Mouse (Mus musculus) CD4-positive helper T cell, adult 2 months (primary cell): ENCODE data around the gene Zfpm1.

Source experiments
- DNase-seq: peaks from one replicate; pipeline ENCODE4 v3.0.0-alpha.2; 2012; ENCODE audit warnings: low read depth, missing footprints, low spot score

Zfpm1 gene

GRCm38 (mm10) chr8:122274651-122275391 is 7.1 kb upstream of the Zfpm1 start:
- DNase-seq: no peak

DNA sequence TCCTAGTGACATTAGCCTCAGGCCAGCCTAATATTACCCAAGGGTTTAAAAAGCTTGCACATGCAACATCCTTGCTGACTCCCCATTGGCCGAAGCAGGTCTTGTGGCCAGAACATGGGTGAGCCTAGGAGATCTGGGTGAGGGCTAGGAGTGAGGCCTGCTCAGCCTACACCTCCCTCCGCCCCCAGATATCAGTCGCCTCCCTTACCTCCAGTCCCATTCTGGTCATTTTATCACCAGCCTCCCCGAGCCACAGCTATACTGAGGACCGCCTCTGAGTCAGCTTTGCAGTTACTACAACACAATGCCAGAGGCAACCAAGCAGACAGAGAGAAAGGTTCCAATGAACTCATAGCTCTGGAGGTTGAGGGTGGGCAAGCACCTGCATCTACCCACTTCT is 5.6 kb upstream of the Zfpm1 start:
- no peak for DNase-seq

- no peak for DNase-seq
Observed at GRCm38 (mm10) chr8:122277204-122277995, 4.5 kb upstream of the Zfpm1 start.

GRCm38 (mm10) chr8:122280156-122280555 is 1.8 kb upstream of the Zfpm1 start:
- DNase-seq: no peak

- peak; percentile 49 for DNase-seq
Observed at GRCm38 (mm10) chr8:122280588-122281316, 1.2 kb upstream of the Zfpm1 start.

DNA sequence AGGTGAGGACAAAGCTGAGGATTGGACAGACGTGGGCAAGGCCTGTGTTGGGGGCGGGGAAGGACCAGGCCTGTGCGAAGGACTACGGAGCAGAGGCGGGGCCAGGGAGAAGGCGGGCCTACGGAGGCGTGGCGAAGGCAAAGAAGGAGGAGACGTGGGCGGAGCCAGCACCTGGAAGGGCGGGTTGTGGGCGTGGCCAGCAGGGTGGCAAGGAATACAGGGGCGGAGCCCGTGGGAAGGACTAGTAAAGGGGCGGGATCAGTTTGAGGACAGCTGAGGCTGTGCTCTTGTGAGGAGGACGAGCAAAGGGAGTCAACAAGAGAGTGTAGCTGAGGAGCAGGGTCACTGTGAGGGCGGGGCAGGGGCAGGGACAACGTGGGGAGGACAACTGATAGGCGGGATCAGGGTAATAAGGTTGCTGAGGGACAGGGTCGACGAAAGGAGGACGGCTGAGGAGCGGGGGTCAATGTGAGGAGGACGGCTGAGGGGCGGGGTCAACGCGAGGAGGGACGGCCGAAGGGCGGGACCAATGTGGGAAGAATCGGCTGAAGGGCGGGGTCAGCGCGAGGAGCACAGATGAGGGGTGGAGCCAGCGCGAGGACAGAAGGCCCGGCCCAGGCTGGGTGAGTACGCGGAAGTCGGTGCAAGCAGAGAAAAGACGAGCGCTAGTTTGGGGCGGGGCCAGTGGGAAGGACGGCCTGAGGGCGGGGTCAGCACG is 465 bp upstream of the Zfpm1 start:
- peak; percentile 98 for DNase-seq

GRCm38 (mm10) chr8:122282501-122283355 is 787 bp downstream of the Zfpm1 start:
- peak; percentile 81 for DNase-seq

DNA sequence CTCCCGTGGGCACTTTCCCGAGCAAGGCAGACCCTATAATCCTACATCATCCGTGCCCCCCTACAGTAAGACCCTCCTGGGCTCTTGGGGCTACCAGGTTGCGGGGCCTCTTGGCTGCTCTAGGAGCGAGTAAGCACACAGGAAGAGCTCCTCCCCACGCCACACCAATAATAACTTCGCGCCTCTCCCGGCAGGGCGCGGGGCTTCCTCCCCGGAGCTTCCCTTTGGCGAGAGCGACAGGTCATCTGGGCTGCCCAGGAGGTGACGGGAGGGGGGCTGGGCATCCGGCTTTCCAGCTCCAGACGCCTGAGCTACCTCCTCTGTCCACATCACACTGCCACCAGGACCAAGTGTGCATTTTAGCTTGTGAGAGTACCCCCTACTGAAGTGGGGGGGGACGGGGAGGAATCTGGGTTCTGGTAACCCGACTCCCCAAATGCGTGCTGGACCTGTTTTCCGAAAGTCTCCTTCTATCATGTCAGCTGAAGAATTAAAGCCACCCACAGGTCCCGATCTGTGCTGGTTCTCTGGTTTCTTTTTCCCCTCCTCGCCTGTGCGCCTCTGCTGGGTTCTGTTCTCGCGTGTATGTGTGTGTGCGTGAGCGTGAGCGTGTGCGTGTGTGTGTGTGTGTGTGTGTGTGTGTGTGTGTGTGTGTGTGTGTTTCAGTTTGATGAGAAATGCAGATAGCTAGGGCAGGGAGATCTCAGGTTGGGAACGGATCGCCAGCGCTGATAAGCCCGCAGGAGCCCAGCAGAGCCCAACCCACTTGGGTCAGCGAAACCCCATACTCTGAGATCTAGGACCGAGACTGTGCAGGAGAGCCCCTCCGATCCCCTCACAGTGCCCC is 1.6 kb downstream of the Zfpm1 start:
- peak; percentile 81 for DNase-seq

DNA sequence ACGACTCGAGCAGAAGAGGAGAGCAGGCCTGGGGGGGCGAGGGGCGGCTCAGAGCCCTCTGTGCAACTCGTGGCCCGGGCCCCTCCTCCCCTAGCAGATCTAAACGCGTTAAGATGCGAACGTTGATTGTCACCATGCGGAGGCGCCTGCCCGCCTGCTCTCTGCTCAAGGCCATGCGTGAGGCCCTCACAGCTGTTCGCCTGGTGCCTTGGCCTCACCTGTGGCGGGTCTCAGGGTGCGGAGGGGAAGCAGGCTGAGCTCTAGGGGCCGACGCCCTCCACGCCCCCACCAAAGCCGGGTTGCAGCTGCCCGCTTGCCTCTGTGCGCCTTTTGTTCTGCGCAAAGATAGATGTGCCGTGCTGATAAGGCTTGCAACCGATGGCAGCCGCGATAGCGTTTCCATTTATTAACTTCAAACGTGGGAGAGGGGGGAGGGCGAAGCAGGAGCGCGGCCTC is 2.3 kb downstream of the Zfpm1 start:
- DNase-seq: peak; percentile 85

- DNase-seq: peak; percentile 90
Observed at GRCm38 (mm10) chr8:122284659-122285261, 2.8 kb downstream of the Zfpm1 start.

DNA sequence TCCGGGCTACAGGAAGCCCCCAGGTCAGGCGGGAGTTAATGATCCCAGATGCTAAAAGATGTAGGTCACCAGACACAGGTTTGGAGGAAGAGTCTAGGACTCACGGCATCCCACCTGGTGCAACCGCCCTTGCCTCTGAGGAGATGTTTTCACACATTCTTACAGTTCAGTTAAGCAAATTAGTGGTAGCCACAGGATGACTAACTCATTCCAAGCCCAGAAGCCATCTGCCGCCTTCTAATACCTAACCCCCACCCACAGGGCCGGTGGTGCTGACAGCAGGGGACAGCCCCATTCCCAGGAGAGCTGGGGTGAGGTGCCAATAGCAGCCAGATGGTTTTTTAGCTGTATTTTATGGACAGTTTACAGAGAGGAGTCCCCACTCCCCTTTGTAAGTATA is 3.8 kb downstream of the Zfpm1 start:
- peak; percentile 74 for DNase-seq

DNA sequence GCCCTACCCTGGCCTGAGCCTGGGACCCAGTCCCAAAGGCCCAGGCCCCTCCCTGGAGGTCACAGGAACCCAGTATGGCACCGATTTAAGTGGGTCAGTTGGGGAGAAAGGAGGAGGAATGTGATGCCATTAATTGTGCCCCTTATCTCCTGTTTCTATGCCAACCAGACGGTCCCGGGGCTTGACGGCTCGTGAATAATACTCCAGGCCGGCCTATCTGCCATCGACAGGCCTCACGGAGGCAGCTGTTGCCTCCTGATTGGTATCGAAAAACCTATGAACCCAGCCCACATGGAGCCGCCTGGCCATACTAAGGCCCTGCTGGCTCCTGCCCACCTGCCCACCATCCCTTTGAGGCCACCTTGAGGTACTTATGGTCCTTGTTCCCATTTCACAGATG is 5.0 kb downstream of the Zfpm1 start:
- DNase-seq: no peak

GRCm38 (mm10) chr8:122287742-122288141 is 5.8 kb downstream of the Zfpm1 start:
- no peak for DNase-seq

DNA sequence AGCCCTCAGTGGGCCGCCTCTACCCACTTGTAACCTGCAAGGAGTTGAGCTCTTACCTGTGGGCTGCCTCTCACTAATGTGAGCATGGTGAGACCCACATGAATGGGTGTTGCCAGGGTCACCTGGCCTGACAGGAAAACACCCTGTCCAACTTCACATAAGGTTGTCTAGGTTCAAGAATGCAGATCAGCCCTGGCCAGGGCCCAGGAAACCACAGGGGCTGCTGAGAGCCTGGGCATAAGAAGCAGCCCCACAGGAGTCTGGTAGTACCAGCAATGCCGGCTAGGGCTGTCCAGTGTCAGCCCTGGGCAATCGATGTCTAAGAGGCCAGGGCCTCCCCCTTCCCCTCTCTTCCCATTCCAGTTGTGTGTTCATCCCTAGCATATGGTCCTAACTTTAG is 6.4 kb downstream of the Zfpm1 start:
- DNase-seq: no peak

- no peak for DNase-seq
Observed at GRCm38 (mm10) chr8:122291075-122291474, 9.1 kb downstream of the Zfpm1 start.

DNA sequence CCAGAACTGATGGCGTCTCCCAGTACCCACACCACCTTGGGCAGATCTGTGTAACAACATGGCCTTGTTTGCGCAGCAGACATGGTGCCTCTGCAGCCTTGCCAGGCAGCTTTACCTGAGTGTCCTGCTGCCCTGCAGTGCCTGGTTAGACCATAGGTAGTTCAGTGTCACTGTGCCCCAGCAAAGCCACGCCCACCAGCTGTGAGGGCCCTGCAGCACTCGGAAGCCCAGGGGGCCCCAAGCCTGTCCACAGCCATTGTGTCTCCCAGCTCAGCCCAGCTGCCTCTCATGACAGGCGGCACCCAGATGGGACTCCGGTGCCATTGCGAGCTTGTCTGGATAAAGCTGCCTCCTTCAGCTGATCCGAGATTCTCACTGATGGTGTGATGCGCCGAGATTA is 9.6 kb downstream of the Zfpm1 start:
- no peak for DNase-seq

DNA sequence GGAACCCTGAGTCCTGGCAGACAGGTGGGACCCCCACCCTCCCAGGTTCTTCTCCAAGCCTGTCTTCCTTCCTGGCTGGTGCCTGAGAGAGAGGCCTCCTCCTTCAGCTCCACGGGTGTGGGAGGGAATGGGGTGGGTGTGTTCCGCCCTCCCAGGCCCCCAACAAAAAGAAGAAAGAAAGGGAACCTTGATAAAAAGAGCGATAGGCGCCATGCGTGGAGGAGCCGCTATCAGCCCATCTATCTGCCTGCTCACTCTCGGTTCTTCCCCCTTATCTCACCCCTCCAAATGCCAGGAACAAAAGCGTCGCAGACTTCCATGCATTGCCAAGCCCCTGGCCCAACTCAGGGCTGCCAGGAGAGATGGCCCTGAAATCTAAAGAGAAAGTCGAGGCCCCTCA is 11.5 kb downstream of the Zfpm1 start:
- no peak for DNase-seq

GRCm38 (mm10) chr8:122294273-122294683 is 12.3 kb downstream of the Zfpm1 start:
- DNase-seq: no peak

GRCm38 (mm10) chr8:122295389-122295788 is 13.4 kb downstream of the Zfpm1 start:
- no peak for DNase-seq
